Mouse (Mus musculus) MEL (cell line): Measurements from ENCODE around the gene Lrrc4c. TPM values are rescaled to one million over a fixed set of nuclear protein-coding genes. Genes with fewer than 3 reads are reported as not detected.

Experiments used
- DNase-seq: peaks from one replicate; pipeline ENCODE4 v3.0.0; 2011; ENCODE audit warnings: low read depth, low spot score
- H3K27ac ChIP-seq: 2 replicates; pipeline ENCODE4 v1.5.1; 2012; ENCODE audit warnings: low read depth, mild to moderate bottlenecking, control low read depth, low read length, moderate library complexity; ENCODE audit not compliant: control insufficient read depth
- H3K27me3 ChIP-seq, 2 experiments: fragments of 150-350 bp in 1 of 2; sonication (generic) in 1 of 2; 2 replicates each; pipeline ENCODE4 v1.6.1; 2012; ENCODE audit warnings: low read length in 2 of 2, mild to moderate bottlenecking in 2 of 2, improper control_type of control experiment in 1 of 2, moderate library complexity in 1 of 2; ENCODE audit not compliant: insufficient read depth in 2 of 2, control insufficient read depth in 1 of 2
- H3K36me3 ChIP-seq, 2 experiments: 2 replicates each; pipeline ENCODE4 v1.6.1; 2012 to 2014; ENCODE audit warnings: low read length in 2 of 2, improper control_type of control experiment in 1 of 2, inconsistent platforms in 1 of 2, mild to moderate bottlenecking in 1 of 2; ENCODE audit not compliant: insufficient read depth in 2 of 2, control insufficient read depth in 1 of 2
- H3K4me1 ChIP-seq, 2 experiments: fragments of 150-350 bp in 1 of 2; sonication (generic) in 1 of 2; 2 replicates each; pipeline ENCODE4 v1.6.1; 2012; ENCODE audit warnings: low read length in 2 of 2, improper control_type of control experiment in 1 of 2, mild to moderate bottlenecking in 1 of 2; ENCODE audit not compliant: insufficient read depth in 2 of 2, control insufficient read depth in 1 of 2
- H3K4me3 ChIP-seq, 2 experiments: fragments of 150-350 bp in 1 of 2; sonication (generic) in 1 of 2; 2 replicates each; pipeline ENCODE4 v1.5.1; 2012; ENCODE audit warnings: low read depth in 2 of 2, low read length in 2 of 2, mild to moderate bottlenecking in 2 of 2, moderate library complexity in 2 of 2, control low read depth in 1 of 2, improper control_type of control experiment in 1 of 2; ENCODE audit not compliant: control insufficient read depth in 1 of 2, insufficient read depth in 1 of 2
- H3K79me2 ChIP-seq: 2 replicates; pipeline ENCODE4 v1.6.1; 2012; ENCODE audit warnings: mild to moderate bottlenecking, low read length, moderate library complexity; ENCODE audit not compliant: control insufficient read depth, poor library complexity, insufficient read depth
- H3K9ac ChIP-seq: 2 replicates; pipeline ENCODE4 v1.6.1; 2012; ENCODE audit warnings: low read depth, mild to moderate bottlenecking, control low read depth, low read length, moderate library complexity; ENCODE audit not compliant: control insufficient read depth, poor library complexity, severe bottlenecking
- H3K9me3 ChIP-seq: fragments of 150-350 bp; sonication (generic); replicated peaks from 2 replicates; pipeline ENCODE4 v1.6.1; 2012; ENCODE audit warnings: mild to moderate bottlenecking, low read length, improper control_type of control experiment, moderate library complexity; ENCODE audit not compliant: insufficient read depth
- E2F4 ChIP-seq: IDR thresholded peaks from 2 replicates; pipeline ENCODE4 v1.6.1; 2011; ENCODE audit warnings: low read depth, low read length, improper control_type of control experiment, borderline replicate concordance
- ELF1 ChIP-seq: IDR thresholded peaks from 2 replicates; pipeline ENCODE4 v1.6.1; 2014; ENCODE audit warnings: low read depth, mild to moderate bottlenecking, inconsistent platforms, low read length, improper control_type of control experiment, moderate library complexity
- JUND ChIP-seq: IDR thresholded peaks from 2 replicates; pipeline ENCODE4 v1.6.1; 2011; ENCODE audit warnings: low read depth, mild to moderate bottlenecking, improper control_type of control experiment, low read length
- KAT2A ChIP-seq: conservative IDR thresholded peaks from 2 replicates; pipeline ENCODE4 v1.6.1; 2012; ENCODE audit warnings: low read depth, low read length, improper control_type of control experiment, inconsistent platforms
- MAFK ChIP-seq: IDR thresholded peaks from 2 replicates; pipeline ENCODE4 v1.6.1; 2011; ENCODE audit warnings: low read depth, mild to moderate bottlenecking, low read length, improper control_type of control experiment, borderline replicate concordance
- MAX ChIP-seq: IDR thresholded peaks from 2 replicates; pipeline ENCODE4 v1.6.1; 2011; ENCODE audit warnings: low read length, improper control_type of control experiment
- MAZ ChIP-seq: IDR thresholded peaks from 2 replicates; pipeline ENCODE4 v1.6.1; 2012; ENCODE audit warnings: low read depth, mild to moderate bottlenecking, inconsistent platforms, low read length, improper control_type of control experiment
- MEF2A ChIP-seq: IDR thresholded peaks from 2 replicates; pipeline ENCODE4 v1.6.1; 2014; ENCODE audit warnings: low read depth, mild to moderate bottlenecking, inconsistent platforms, low read length, improper control_type of control experiment; ENCODE audit not compliant: poor library complexity, insufficient replicate concordance, severe bottlenecking; ENCODE audit errors: extremely low read depth
- MYB ChIP-seq: IDR thresholded peaks from 2 replicates; pipeline ENCODE4 v1.6.1; 2011; ENCODE audit warnings: mild to moderate bottlenecking, low read depth, low read length, improper control_type of control experiment
- NRF1 ChIP-seq: IDR thresholded peaks from 2 replicates; pipeline ENCODE4 v1.6.1; 2014; ENCODE audit warnings: low read depth, mild to moderate bottlenecking, inconsistent platforms, low read length, improper control_type of control experiment, moderate library complexity; ENCODE audit not compliant: poor library complexity, insufficient read depth, severe bottlenecking
- POLR2AphosphoS2 ChIP-seq: IDR thresholded peaks from 2 replicates; pipeline ENCODE4 v1.6.1; 2011; ENCODE audit warnings: low read length, improper control_type of control experiment
- RCOR1 ChIP-seq: IDR thresholded peaks from 2 replicates; pipeline ENCODE4 v1.6.1; 2012; ENCODE audit warnings: low read depth, mild to moderate bottlenecking, inconsistent platforms, low read length, improper control_type of control experiment
- SMC3 ChIP-seq: IDR thresholded peaks from 2 replicates; pipeline ENCODE4 v1.6.1; 2011; ENCODE audit warnings: low read depth, low read length, improper control_type of control experiment
- TAL1 ChIP-seq: IDR thresholded peaks from 2 replicates; pipeline ENCODE4 v1.6.1; 2012; ENCODE audit warnings: mild to moderate bottlenecking, inconsistent platforms, low read length, moderate library complexity, mixed read lengths
- TBP ChIP-seq: IDR thresholded peaks from 2 replicates; pipeline ENCODE4 v1.8.0; 2011; ENCODE audit warnings: low read depth, low read length, improper control_type of control experiment
- UBTF ChIP-seq: IDR thresholded peaks from 2 replicates; pipeline ENCODE4 v1.6.1; 2012; ENCODE audit warnings: low read depth, mild to moderate bottlenecking, inconsistent platforms, low read length, improper control_type of control experiment, moderate library complexity, borderline replicate concordance; ENCODE audit not compliant: insufficient read depth
- USF2 ChIP-seq, 2 experiments: IDR thresholded peaks; 2 replicates each; pipeline ENCODE4 v1.6.1; 2011 to 2012; ENCODE audit warnings: improper control_type of control experiment in 2 of 2, low read length in 2 of 2, borderline replicate concordance in 1 of 2, inconsistent platforms in 1 of 2, low read depth in 1 of 2, mild to moderate bottlenecking in 1 of 2; ENCODE audit not compliant: insufficient read depth in 1 of 2
- ZC3H11A ChIP-seq: IDR thresholded peaks from 2 replicates; pipeline ENCODE4 v1.6.1; 2012; ENCODE audit warnings: low read depth, mild to moderate bottlenecking, inconsistent platforms, low read length, improper control_type of control experiment
- ZKSCAN1 ChIP-seq: IDR thresholded peaks from 2 replicates; pipeline ENCODE4 v1.6.1; 2012; ENCODE audit warnings: low read depth, mild to moderate bottlenecking, inconsistent platforms, low read length, improper control_type of control experiment, moderate library complexity
- polyA plus RNA-seq, 2 experiments: library from polyadenylated mRNA; stranded (reverse) in 1 of 2; unstranded in 1 of 2; fragments of >175 nt in 1 of 2; fragments of >200 nt in 1 of 2; gene quantifications; 2 replicates each; pipeline versions ENCODE4 v1.2.1 to v1.2.4; 2012; ENCODE audit warnings: low replicate concordance in 2 of 2, low read depth in 1 of 2; ENCODE audit not compliant: insufficient read length in 2 of 2, insufficient read depth in 1 of 2, missing spikeins in 1 of 2
- total RNA-seq: library from RNA; depleted of rRNA; stranded (reverse); fragments of 300-350 nt; gene quantifications from 2 replicates; pipeline ENCODE4 v1.2.3, GENCODE M21; 2012

Gene Lrrc4c
- total and polyA plus RNA-seq, 3 experiments, result not detected

GRCm38 (mm10) chr2:96406856-96407255 is 88.9 kb downstream of the Lrrc4c start:
- no peak overlapping the region for H3K9ac ChIP-seq
- no peak for DNase-seq
- no peaks in the 10 kb centered on the region for H3K27me3 ChIP-seq
- H3K79me2 ChIP-seq, result no peaks in the 10 kb centered on the region
- H3K4me1 ChIP-seq, result no peaks in the 10 kb centered on the region
- no peaks in the 10 kb centered on the region for H3K9me3 ChIP-seq
- no peaks in the 10 kb centered on the region for H3K36me3 ChIP-seq
- H3K4me3 ChIP-seq, result no peak overlapping the region
- no peak for TF ChIP-seq ZKSCAN1
- TF ChIP-seq UBTF, result no peak
- no peak for TF ChIP-seq MAFK
- no peak for TF ChIP-seq USF2 (IDR thresholded peaks at IDR 0.05; ENCODE audit: borderline replicate concordance in 1 of 2, insufficient read depth in 1 of 2, low read depth in 1 of 2, low read length in 2 of 2)
- no peak for TF ChIP-seq ELF1
- no peak for TF ChIP-seq TAL1
- no peak for TF ChIP-seq ZC3H11A
- TF ChIP-seq POLR2AphosphoS2, result no peak
- no peak overlapping the region for H3K27ac ChIP-seq

DNA sequence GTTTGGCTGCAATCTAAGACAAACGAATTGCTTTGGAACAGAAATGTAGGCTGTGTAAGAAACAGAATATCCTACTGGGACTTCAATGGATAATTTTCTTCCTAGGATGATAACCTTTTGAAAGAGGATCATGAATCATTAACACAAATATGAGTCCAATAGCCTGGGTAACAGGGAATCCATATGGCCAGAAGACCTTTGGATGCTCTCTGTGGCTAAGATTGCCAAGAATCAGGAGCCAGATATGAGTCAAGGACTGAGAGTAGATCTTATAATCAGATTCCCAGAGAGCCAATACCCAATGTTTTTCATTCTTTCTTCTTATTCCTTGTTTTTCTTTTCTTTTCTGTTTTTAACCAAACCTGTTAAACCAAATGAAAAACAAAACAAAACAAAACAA is 93.2 kb downstream of the Lrrc4c start:
- no peak overlapping the region for H3K27ac ChIP-seq
- H3K9me3 ChIP-seq, result no peaks in the 10 kb centered on the region
- H3K79me2 ChIP-seq, result no peaks in the 10 kb centered on the region
- no peak overlapping the region for H3K9ac ChIP-seq
- no peak overlapping the region for H3K4me3 ChIP-seq
- H3K27me3 ChIP-seq, result no peaks in the 10 kb centered on the region
- no peak for TF ChIP-seq MEF2A
- TF ChIP-seq RCOR1, result no peak
- no peak for TF ChIP-seq E2F4
- TF ChIP-seq JUND, result no peak
- no peak for TF ChIP-seq ZC3H11A
- no peak for TF ChIP-seq KAT2A
- TF ChIP-seq MYB, result no peak
- H3K36me3 ChIP-seq, result no peaks in the 10 kb centered on the region
- DNase-seq, result no peak
- no peaks in the 10 kb centered on the region for H3K4me1 ChIP-seq

- Histone ChIP-seq H3K4me3 (no peak overlapping the region), H3K27ac (no peak overlapping the region), H3K9ac (no peak overlapping the region), H3K4me1 (no peaks in the 10 kb centered on the region), H3K27me3 (no peaks in the 10 kb centered on the region), H3K36me3 (no peaks in the 10 kb centered on the region), H3K9me3 (no peaks in the 10 kb centered on the region), H3K79me2 (no peaks in the 10 kb centered on the region)
- DNase-seq, result no peak
- no peak for TF ChIP-seq NRF1
- no peak for TF ChIP-seq ELF1
- no peak for TF ChIP-seq KAT2A
- TF ChIP-seq TBP, result no peak
- TF ChIP-seq MAZ, result no peak
- TF ChIP-seq JUND, result no peak
- TF ChIP-seq RCOR1, result no peak
- no peak for TF ChIP-seq SMC3
- TF ChIP-seq MAX, result no peak
- TF ChIP-seq, all 39 proteins: peak for 0
Observed at GRCm38 (mm10) chr2:96461566-96461965, 143.6 kb downstream of the Lrrc4c start.
